Mouse (Mus musculus): ENCODE data around the gene Gm8906.
"Not testable (repeated sequence)": the region's sequence is repeated elsewhere in the genome, so short reads cannot be mapped to it uniquely, and the experiment has no call there.

Gene Gm8906

DNA sequence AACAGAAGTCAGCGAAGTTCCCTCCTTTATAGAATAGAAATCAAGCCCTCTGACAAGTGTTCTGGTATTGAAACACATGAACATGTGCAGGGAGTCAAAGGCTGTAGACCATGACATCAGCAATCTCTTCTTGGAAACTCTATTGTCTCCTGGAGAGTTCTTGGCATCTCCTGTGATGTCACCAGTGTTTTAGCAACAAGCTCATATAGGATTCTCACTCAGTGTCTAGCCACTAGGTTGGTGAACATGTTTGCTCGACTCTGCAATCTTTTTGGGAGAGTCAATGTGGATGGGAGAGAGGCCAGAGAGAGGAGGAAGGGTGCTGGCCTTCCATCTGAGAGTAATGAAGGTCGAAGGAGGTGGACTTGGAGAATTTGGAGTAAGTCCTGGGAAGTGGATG, at the start of gene Gm8906:
TSS of gene Gm8906 (plus strand) at position 301 of the 400 bp plus-strand sequence.
- DNase-seq (ENCODE audit: low read depth, low spot score): not testable (repeated sequence)

All from skeletal muscle tissue, adult 2 months (tissue).